ENCODE assay signal across 10 mouse cellular contexts in the genomic region with DNA sequence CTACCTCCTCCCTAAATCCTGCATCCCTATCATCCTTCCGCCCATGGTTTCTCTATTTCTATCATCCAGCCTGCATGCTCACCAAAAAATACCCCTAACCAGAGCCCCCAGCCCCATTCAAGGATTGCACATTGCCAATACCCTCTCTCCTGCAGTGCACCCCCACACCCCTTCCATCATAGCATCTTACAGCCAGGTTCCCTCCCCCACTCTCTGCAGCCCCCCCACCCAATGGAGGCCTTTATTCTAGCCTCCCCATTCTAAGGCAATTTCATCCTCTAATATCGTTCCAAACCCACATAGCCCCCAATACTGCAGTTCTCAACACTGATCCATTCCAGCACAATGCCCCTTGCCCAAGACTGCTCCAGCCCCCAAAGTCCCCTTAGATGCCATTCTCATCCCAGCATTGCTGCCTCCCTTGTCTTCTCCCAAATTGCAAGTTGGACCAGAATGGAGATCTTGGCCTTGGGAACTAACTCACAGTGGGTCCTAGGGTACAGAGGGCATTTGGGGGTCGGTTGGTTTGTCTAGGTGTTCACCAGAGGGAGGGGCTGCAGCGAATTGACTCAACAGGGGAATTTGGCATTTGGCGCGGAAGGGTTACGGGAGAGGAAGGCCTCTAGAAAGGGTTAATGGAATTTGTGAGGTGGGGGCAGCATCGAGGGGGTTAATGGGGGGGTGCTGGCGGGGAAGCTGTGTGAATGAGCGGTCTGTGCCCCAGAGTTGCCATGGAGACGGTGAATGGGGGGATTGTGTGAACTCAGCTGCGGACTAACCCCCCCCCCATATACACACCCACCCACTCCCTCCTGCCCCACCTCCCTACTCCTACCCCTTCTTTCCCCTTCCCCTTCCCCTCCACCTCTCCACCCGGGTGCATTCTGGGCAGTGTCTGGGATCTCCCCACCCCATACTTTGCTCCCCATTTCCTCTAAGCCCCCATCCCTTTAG. TPM values are rescaled to one million over a fixed set of nuclear protein-coding genes. Genes with fewer than 3 reads are reported as not detected.
DNase-seq lines count a peak whose midpoint lies in the region; ATAC-seq lines count a peak whose summit lies in the region.
"Had no signal": no experiment of that assay in that cellular context is flagged by ENCODE, and none has a peak within 500 bp of the region (broad histone marks: within the 10 kb centered on the region; RNA-seq: fewer than 3 reads in every experiment).

No protein-coding gene starts in this region.

- H3K4me1 ChIP-seq in heart, embryonic 16.5 days (ENCODE audit: control insufficient read depth, insufficient read depth, low read length): 0 out of 2 replicates have a peak, but pooled peaks cover 2% of the 10 kb centered on the region
- H3K4me1 ChIP-seq in hindbrain, embryonic 11.5 days (replicated peaks; ENCODE audit: control insufficient read depth, insufficient read depth, low read length): no peaks in the 10 kb centered on the region
- H3K4me1 ChIP-seq in midbrain, embryonic 15.5 days: peaks cover 37% of the 10 kb centered on the region

- H3K4me2 ChIP-seq in heart, embryonic 16.5 days (ENCODE audit: low read depth, low read length): peak overlapping the region; percentile 57
- H3K4me2 ChIP-seq in hindbrain, embryonic 11.5 days (replicated peaks; ENCODE audit: low read depth, low read length): peak overlapping the region; percentile 36
- peak overlapping the region; percentile 57 for H3K4me2 ChIP-seq in midbrain, embryonic 15.5 days

- H3K9me3 ChIP-seq in heart, embryonic 16.5 days (replicated peaks; ENCODE audit: control insufficient read depth, low read length): no peaks in the 10 kb centered on the region
- no peaks in the 10 kb centered on the region for H3K9me3 ChIP-seq in hindbrain, embryonic 11.5 days (ENCODE audit: control insufficient read depth, low read length)
- H3K9me3 ChIP-seq in midbrain, embryonic 15.5 days: no peaks in the 10 kb centered on the region

- H3K27me3 ChIP-seq in heart, embryonic 16.5 days (ENCODE audit: control insufficient read depth, insufficient read depth, low read length): no peaks in the 10 kb centered on the region
- no peaks in the 10 kb centered on the region; the same call in 1 of the 2 replicates for H3K27me3 ChIP-seq in hindbrain, embryonic 11.5 days (ENCODE audit: control insufficient read depth, insufficient read depth, low read length)
- H3K27me3 ChIP-seq in midbrain, embryonic 15.5 days (replicated peaks): no peaks in the 10 kb centered on the region

- H3K4me3 ChIP-seq in heart, embryonic 16.5 days (ENCODE audit: low read length): peak overlapping the region; percentile 41
- peak overlapping the region; percentile 40 for H3K4me3 ChIP-seq in hindbrain, embryonic 11.5 days (ENCODE audit: low read depth, low read length)
- peak overlapping the region; percentile 55 for H3K4me3 ChIP-seq in midbrain, embryonic 15.5 days

- H3K9ac ChIP-seq in heart, embryonic 16.5 days (ENCODE audit: low read length): peak overlapping the region; percentile 50
- H3K9ac ChIP-seq in hindbrain, embryonic 11.5 days (ENCODE audit: low read depth, low read length): peak overlapping the region; percentile 54
- peak overlapping the region; percentile 64 for H3K9ac ChIP-seq in midbrain, embryonic 15.5 days

- no peak for DNase-seq in heart, adult 8-10 months (ENCODE audit: low spot score)
- peak; percentile 59 for DNase-seq in brain, embryonic 18.5 days (ENCODE audit: low read depth, low spot score)
- DNase-seq in hindbrain, embryonic 11.5 days (ENCODE audit: low spot score): peak; percentile 62
- DNase-seq in c-Kit-positive CD71-positive TER-119-positive erythroid progenitor cells, embryonic 14.5 days (ENCODE audit: low spot score): no peak
- DNase-seq in T-cell, adult 2 months (ENCODE audit: low spot score): no peak
- DNase-seq: gastrocnemius, postnatal 36 days; right cerebral cortex, adult 18-20 months had no signal

- 23% methylated on average over 13 of the region's 13 CpGs for WGBS in heart, embryonic 16.5 days
- 21% methylated on average over 12 of the region's 13 CpGs for WGBS in hindbrain, embryonic 11.5 days
- 32% methylated on average over 10 of the region's 13 CpGs for WGBS in midbrain, embryonic 15.5 days

- 0 out of 2 replicates have a peak, but pooled peaks have one; percentile 26 for ATAC-seq in heart, embryonic 16.5 days (replicated peaks; ENCODE audit: extremely low read depth, insufficient read depth, low FRiP score)
- ATAC-seq in hindbrain, embryonic 11.5 days (ENCODE audit: low FRiP score): peak; percentile 76
- peak; percentile 72 for ATAC-seq in midbrain, embryonic 15.5 days (replicated peaks)
- no peak for ATAC-seq in inflammation-experienced regulatory T-cells, adult 6 months

- H3K36me3 ChIP-seq in heart, embryonic 16.5 days (ENCODE audit: control insufficient read depth, insufficient read depth): peaks cover 5% of the 10 kb centered on the region; the same call in 1 of the 2 replicates
- peaks cover 3% of the 10 kb centered on the region; the same call in 1 of the 2 replicates for H3K36me3 ChIP-seq in hindbrain, embryonic 11.5 days (ENCODE audit: control insufficient read depth, insufficient read depth, low read length)
- no peaks in the 10 kb centered on the region for H3K36me3 ChIP-seq in midbrain, embryonic 15.5 days (replicated peaks)

- H3K27ac ChIP-seq in heart, embryonic 16.5 days (ENCODE audit: low read length): no peak overlapping the region
- peak overlapping the region; percentile 58; the same call in 1 of the 2 replicates for H3K27ac ChIP-seq in hindbrain, embryonic 11.5 days (ENCODE audit: low read depth, low read length)
- H3K27ac ChIP-seq in midbrain, embryonic 15.5 days: peak overlapping the region; percentile 89

RNA-seq across cellular contexts. Expression of gene Nlgn3, which starts 0.8 kb away (rescaled TPM):
- 1.9 and 2.0 TPM in 2 replicates for polyA plus RNA-seq in heart, embryonic 16.5 days (2015; fragmentation: Nextera tagmentation; extraction: Ambion mirVana)
- 1 to 10 TPM in 1 of 4 experiments, under 1 TPM in 3; 0.34 to 1.2 (median 0.78) TPM for total RNA-seq in heart, adult 8-10 months (2022)
- 24.5 and 29.1 TPM in 2 replicates for polyA plus RNA-seq in hindbrain, embryonic 11.5 days (2014; fragmentation: Nextera tagmentation; extraction: Ambion mirVana)
- 89.5 and 90.3 TPM in 2 replicates for polyA plus RNA-seq in midbrain, embryonic 15.5 days (2015; fragmentation: Nextera tagmentation; extraction: Ambion mirVana)
- polyA plus RNA-seq in inflammation-experienced regulatory T-cells, adult 6 months (2017; shearing (Covaris generic)): under 1 TPM in 2 of 3 experiments, not detected in 1; 0.15 to 0.23 TPM

RNA-seq across cellular contexts. Expression of gene Med12, which starts 25.9 kb away (rescaled TPM):
- 18.9 and 25.2 TPM in 2 replicates for polyA plus RNA-seq in heart, embryonic 16.5 days (2015; fragmentation: Nextera tagmentation; extraction: Ambion mirVana)
- 10 to 100 TPM; 15.7 to 20.3 (median 19.5) TPM for total RNA-seq in heart, adult 8-10 months (2022)
- 39.0 and 44.3 TPM in 2 replicates for polyA plus RNA-seq in hindbrain, embryonic 11.5 days (2014; fragmentation: Nextera tagmentation; extraction: Ambion mirVana)
- 26.6 and 29.1 TPM in 2 replicates for polyA plus RNA-seq in midbrain, embryonic 15.5 days (2015; fragmentation: Nextera tagmentation; extraction: Ambion mirVana)
- 10 to 100 TPM; 55.5 to 98.4 (median 75.3) TPM for polyA plus RNA-seq in inflammation-experienced regulatory T-cells, adult 6 months (2017; shearing (Covaris generic))

RNA-seq across cellular contexts. Expression of gene Gm20489, which starts 30.9 kb away (rescaled TPM):
- polyA plus RNA-seq in heart, embryonic 16.5 days (2015; fragmentation: Nextera tagmentation; extraction: Ambion mirVana): not detected in 2 replicates
- total RNA-seq in heart, adult 8-10 months (2022): not detected
- polyA plus RNA-seq in hindbrain, embryonic 11.5 days (2014; fragmentation: Nextera tagmentation; extraction: Ambion mirVana): not detected in 2 replicates
- polyA plus RNA-seq in midbrain, embryonic 15.5 days (2015; fragmentation: Nextera tagmentation; extraction: Ambion mirVana): not detected in 2 replicates
- 1 to 10 TPM in 1 of 3 experiments, not detected in 2; 1.3 TPM for polyA plus RNA-seq in inflammation-experienced regulatory T-cells, adult 6 months (2017; shearing (Covaris generic))
- total RNA-seq: gastrocnemius, postnatal 36 days had no signal

RNA-seq across cellular contexts. Expression of gene Il2rg, which starts 31.7 kb away (rescaled TPM):
- polyA plus RNA-seq in heart, embryonic 16.5 days (2015; fragmentation: Nextera tagmentation; extraction: Ambion mirVana): 28.9 and 43.8 TPM in 2 replicates
- total RNA-seq in heart, adult 8-10 months (2022): 10 to 100 TPM in 2 of 4 experiments, 1 to 10 TPM in 2; 7.0 to 10.2 (median 9.4) TPM
- 3.6 TPM in 2 replicates for polyA plus RNA-seq in hindbrain, embryonic 11.5 days (2014; fragmentation: Nextera tagmentation; extraction: Ambion mirVana)
- 6.7 and 7.2 TPM in 2 replicates for polyA plus RNA-seq in midbrain, embryonic 15.5 days (2015; fragmentation: Nextera tagmentation; extraction: Ambion mirVana)
- 1,000 to 10,000 TPM; 1,580 to 1,755 (median 1,720) TPM for polyA plus RNA-seq in inflammation-experienced regulatory T-cells, adult 6 months (2017; shearing (Covaris generic))

RNA-seq across cellular contexts. Expression of gene Gm614, which starts 36.0 kb away (rescaled TPM):
- 0.33 TPM in 1 of 2 replicates, not detected in the other for polyA plus RNA-seq in heart, embryonic 16.5 days (2015; fragmentation: Nextera tagmentation; extraction: Ambion mirVana)
- not detected for total RNA-seq in heart, adult 8-10 months (2022)
- not detected in 2 replicates for polyA plus RNA-seq in hindbrain, embryonic 11.5 days (2014; fragmentation: Nextera tagmentation; extraction: Ambion mirVana)
- not detected in 2 replicates for polyA plus RNA-seq in midbrain, embryonic 15.5 days (2015; fragmentation: Nextera tagmentation; extraction: Ambion mirVana)
- 1 to 10 TPM in 2 of 3 experiments, not detected in 1; 2.1 to 2.6 TPM for polyA plus RNA-seq in inflammation-experienced regulatory T-cells, adult 6 months (2017; shearing (Covaris generic))
- total RNA-seq: gastrocnemius, postnatal 36 days had no signal

Comparison
In these comparisons a context has a peak if more than half of its experiments do, and no peak if none do; other contexts are left out.
1. DNase-seq: peak in brain, embryonic 18.5 days (single experiment) and hindbrain, embryonic 11.5 days (single experiment); none in heart, adult 8-10 months (single experiment), c-Kit-positive CD71-positive TER-119-positive erythroid progenitor cells, embryonic 14.5 days (single experiment) and T-cell, adult 2 months (single experiment).
2. Peak in every context shown above with its lines, with median percentiles within 50 percentile points of each other: H3K4me2 ChIP-seq, H3K4me3 ChIP-seq and H3K9ac ChIP-seq.